Mouse (Mus musculus) c-Kit-positive CD71-negative TER-119-negative erythroid progenitor cells, embryonic 14.5 days (primary cell): ENCODE data around the gene Ripor3.

ENCODE experiments used
- DNase-seq: peaks from one replicate; pipeline ENCODE4 v3.0.0-alpha.2; 2013; ENCODE audit warnings: low read depth

Gene Ripor3

GRCm38 (mm10) chr2:167931985-167932726 is 78.3 kb downstream of the Ripor3 start, which contains the start of gene Ptpn1:
Gene Ptpn1, plus strand, starts transcription at chr2:167932057.
- DNase-seq: peak; percentile 92

DNA sequence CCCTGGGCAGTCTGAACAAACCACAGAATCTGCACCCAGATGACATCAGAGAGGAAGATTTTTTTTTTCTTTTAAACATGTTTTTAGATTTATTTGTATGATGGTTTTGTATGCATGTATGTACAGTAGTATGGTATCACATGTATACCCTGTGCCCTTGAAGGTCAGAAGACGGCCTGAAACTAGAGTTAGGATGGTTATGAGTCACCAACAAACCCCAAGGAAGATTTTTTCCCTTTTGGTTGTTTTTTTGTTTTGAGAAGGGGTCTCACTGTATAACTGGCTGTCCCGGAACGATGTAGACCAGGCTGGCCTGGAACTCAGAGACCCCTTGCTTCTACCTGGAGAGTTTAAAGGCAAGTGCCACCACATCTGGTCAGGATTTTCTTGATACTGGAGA is 79.4 kb downstream of the Ripor3 start:
- DNase-seq: no peak
